Mouse (Mus musculus): ENCODE results near the gene Col4a1.
A peak's percentile ranks its signal among the peaks of the same experiment; 100 is the strongest.

Col4a1 gene

GRCm38 (mm10) chr8:11173284-11174191 lies 139.1 kb downstream of the Col4a1 start:
- DNase-seq, result peak; percentile 63

DNA sequence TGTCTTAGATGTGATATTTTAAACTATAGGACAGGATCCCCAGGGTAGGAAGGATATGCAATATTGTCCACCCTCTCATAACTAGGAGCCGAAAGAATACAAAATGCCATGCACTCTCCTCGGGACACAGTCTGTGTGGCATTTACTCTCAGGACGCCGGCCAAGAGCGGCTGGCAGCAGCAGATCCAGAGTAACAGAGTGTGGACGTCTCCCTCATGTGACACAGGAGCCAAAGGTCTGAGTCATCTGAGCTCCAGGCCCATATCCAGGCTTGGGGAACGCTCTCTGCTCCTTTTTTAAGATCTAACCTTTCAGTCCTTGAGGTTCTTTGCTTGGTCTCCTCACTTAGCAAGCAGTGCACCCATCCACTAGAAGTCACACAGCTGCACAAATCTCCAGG lies 141.1 kb downstream of the Col4a1 start:
- peak; percentile 41 for DNase-seq

GRCm38 (mm10) chr8:11169383-11169782 lies 143.2 kb downstream of the Col4a1 start:
- no peak for DNase-seq

DNA sequence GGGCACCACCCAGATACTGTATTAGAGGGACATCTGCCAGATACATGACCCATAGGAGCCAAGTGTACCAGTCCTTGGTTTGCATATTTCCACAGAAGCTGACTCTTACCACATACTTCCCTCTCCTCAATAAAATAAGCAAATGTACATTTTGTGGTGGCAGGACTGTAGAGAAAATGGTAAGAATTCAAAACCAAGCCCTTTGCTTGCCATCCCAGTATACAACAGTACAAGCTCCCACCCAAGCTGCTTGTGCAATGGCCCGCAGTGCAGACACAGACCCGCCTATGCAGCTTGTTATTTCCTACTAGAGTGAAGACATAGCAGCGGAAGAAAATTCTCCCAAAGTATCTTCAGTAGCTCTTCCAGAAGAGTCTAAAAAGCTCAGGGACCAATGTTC lies 143.8 kb downstream of the Col4a1 start:
- no peak for DNase-seq

DNA sequence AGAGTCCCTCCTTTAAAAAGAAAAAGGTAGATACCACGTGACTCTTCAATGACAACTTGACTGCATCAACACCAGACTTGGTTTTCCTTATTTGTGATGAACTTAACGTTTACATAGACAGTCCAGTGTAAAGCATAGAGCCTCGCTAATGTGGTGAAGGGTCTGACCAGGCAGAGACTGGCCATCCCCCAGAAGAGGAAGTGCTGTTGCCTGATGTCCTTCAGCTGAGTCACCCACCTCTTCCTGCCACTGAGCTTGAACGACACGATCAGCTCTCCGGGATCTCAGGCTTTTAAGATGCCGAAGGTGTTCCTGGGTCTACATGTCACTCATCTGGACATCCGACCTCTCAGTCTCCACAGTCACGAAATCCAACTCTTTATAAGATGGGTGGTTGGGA lies 144.7 kb downstream of the Col4a1 start:
- DNase-seq, result no peak

- no peak for DNase-seq
These were observed 147.0 kb downstream of the Col4a1 start for GRCm38 (mm10) chr8:11165592-11165991.

DNA sequence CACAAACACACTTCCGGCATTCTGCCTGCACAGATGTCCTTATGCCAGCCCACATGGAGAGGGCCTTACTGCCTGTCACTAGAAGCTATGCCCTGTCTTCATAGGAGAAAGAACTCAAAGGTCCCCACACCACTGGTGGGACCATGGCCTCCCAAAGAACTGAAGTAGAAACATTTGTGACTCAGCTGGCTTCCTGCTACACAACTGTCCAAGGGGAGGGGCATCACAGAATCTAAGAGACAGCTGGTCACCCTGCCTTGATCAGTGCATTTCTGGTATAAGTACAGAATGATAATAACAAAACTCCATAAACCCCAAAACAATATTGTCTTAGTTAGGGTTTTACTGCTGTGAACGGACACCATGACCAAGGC lies 156.3 kb downstream of the Col4a1 start:
- DNase-seq, result no peak

DNA sequence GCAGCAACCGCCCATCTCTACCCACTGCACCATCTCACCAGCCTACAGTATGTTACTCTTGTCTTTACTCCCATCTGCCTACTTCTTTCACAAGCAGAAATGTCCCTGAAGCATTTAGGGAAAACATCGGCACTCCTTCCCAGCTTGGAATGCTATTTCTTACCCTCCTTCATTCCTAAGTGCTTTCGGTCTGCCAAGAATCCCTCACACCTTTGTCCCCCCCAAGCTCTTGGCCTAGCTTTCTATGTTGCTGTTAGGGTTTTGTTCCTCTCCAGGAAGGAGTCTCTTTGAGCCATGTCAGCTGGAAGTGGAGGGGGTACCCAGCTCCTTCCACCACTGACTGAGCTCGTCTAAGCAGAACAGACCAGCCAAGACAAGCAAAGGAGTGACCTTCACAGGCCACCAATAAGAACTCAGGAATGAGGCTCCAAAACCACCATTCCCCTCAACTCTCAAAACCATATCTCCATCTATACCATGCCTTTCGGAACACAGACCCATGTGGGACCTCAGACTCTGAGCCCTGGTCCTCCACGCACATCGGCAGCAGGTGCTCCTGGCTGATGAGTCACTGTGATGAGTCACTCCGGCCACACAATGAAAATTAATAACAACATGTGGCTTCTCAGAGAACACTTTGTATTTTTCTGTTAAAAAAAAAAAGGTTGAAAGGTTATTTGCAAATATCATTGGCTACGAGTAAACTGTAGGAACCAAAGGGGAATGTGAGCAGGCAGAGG lies 156.9 kb downstream of the Col4a1 start:
- peak; percentile 13 for DNase-seq

DNA sequence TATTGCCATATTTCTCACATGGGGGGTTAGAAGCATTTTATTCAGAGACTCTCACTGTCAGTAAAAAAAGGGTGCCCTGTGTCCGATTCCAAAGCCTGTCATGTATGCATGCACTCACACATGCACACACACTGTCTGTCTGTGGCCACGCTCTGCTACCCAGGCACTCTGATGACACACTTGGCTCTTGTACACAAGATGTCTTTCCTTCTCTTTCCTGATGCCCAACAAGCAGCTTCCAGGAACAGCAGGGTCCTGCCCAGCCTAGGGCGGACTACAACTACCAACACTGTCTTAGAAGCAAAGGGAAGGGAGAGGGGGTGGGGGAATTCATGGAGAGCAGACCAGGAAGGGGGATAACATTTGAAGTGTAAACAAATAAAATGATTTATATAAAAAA lies 162.4 kb downstream of the Col4a1 start:
- DNase-seq, result no peak

- no peak for DNase-seq
These were observed 163.3 kb downstream of the Col4a1 start for GRCm38 (mm10) chr8:11149201-11149810.

GRCm38 (mm10) chr8:11148797-11149196 lies 163.8 kb downstream of the Col4a1 start:
- no peak for DNase-seq

Data from kidney, postnatal 10 days (tissue).